ENCODE assay signal across 9 mouse cellular contexts in genomic region chr5:150597088-150597487, GRCm38 (mm10). TPM values are rescaled to one million over a fixed set of nuclear protein-coding genes. Genes with fewer than 3 reads are reported as not detected.
DNase-seq lines count a peak whose midpoint lies in the region; ATAC-seq and TF ChIP-seq lines count a peak whose summit lies in the region.
"Had no signal": no experiment of that assay in that cellular context is flagged by ENCODE, and none has a peak within 500 bp of the region (broad histone marks: within the 10 kb centered on the region; RNA-seq: fewer than 3 reads in every experiment).

Gene N4bp2l1 (minus strand): TSS chr5:150597188.

- no peak for TF ChIP-seq POLR2A in testis, adult 2 months (IDR thresholded peaks at IDR 0.05; ENCODE audit: control insufficient read depth, low read depth, low read length)
- no peak for TF ChIP-seq POLR2A in olfactory bulb, adult 2 months (IDR thresholded peaks at IDR 0.05; ENCODE audit: insufficient read depth, low read depth, low read length)

- no peak within 1 kb of the TSS for H3K4me3 ChIP-seq in forebrain, postnatal 0 days (ENCODE audit: low read depth, low read length)
- H3K4me3 ChIP-seq in forebrain, embryonic 11.5 days (ENCODE audit: low read depth, low read length): no peak within 1 kb of the TSS
- H3K4me3 ChIP-seq in testis, adult 2 months (ENCODE audit: control insufficient read depth, low read depth, low read length): no peak within 1 kb of the TSS
- H3K4me3 ChIP-seq in olfactory bulb, adult 2 months (ENCODE audit: insufficient read depth, low read depth, low read length): no peak within 1 kb of the TSS
- H3K4me3 ChIP-seq: heart, embryonic 12.5 days had no signal

- peaks cover 11% of the 10 kb centered on the region; the same call in 1 of the 2 replicates for H3K4me1 ChIP-seq in forebrain, postnatal 0 days (ENCODE audit: insufficient read depth)
- H3K4me1 ChIP-seq in forebrain, embryonic 11.5 days (replicated peaks; ENCODE audit: control insufficient read depth, insufficient read depth, low read length): peaks cover 11% of the 10 kb centered on the region; the same call in 1 of the 2 replicates
- H3K4me1 ChIP-seq in testis, adult 2 months (ENCODE audit: control insufficient read depth, insufficient read depth, low read length): peaks cover 10% of the 10 kb centered on the region
- H3K4me1 ChIP-seq in olfactory bulb, adult 2 months (ENCODE audit: control insufficient read depth, insufficient read depth, low read length): peaks cover 11% of the 10 kb centered on the region

- intact Hi-C loops in left cerebral cortex, postnatal 10 days (cut with DNase I): no loop called here
- intact Hi-C loops in gastrocnemius, postnatal 14 days (cut with DNase I; ENCODE audit: low total_unique reads): no loop called here

- H3K36me3 ChIP-seq in forebrain, postnatal 0 days (ENCODE audit: insufficient read depth): 0 out of 2 replicates have a peak, but pooled peaks cover 8% of the 10 kb centered on the region
- H3K36me3 ChIP-seq in forebrain, embryonic 11.5 days (ENCODE audit: control insufficient read depth, insufficient read depth, low read length): no peaks in the 10 kb centered on the region
- H3K36me3 ChIP-seq in testis, adult 2 months (ENCODE audit: control insufficient read depth, insufficient read depth, low read length): no peaks in the 10 kb centered on the region

- H3K27me3 ChIP-seq in forebrain, postnatal 0 days (ENCODE audit: insufficient read depth, low read length): 0 out of 2 replicates have a peak, but pooled peaks cover 3% of the 10 kb centered on the region
- peaks cover 18% of the 10 kb centered on the region for H3K27me3 ChIP-seq in forebrain, embryonic 11.5 days (ENCODE audit: control insufficient read depth, insufficient read depth, low read length)
- H3K27me3 ChIP-seq in testis, adult 2 months (ENCODE audit: control insufficient read depth, insufficient read depth, low read length): no peaks in the 10 kb centered on the region

- no peaks in the 10 kb centered on the region for H3K9me3 ChIP-seq in forebrain, postnatal 0 days (ENCODE audit: low read length)
- H3K9me3 ChIP-seq in forebrain, embryonic 11.5 days (ENCODE audit: control insufficient read depth, low read length): no peaks in the 10 kb centered on the region
- H3K9me3 ChIP-seq: heart, embryonic 12.5 days had no signal

- no peak within 1 kb of the TSS for H3K27ac ChIP-seq in forebrain, postnatal 0 days (ENCODE audit: low read depth, low read length)
- H3K27ac ChIP-seq in forebrain, embryonic 11.5 days (ENCODE audit: low read depth, low read length): no peak within 1 kb of the TSS
- H3K27ac ChIP-seq in testis, adult 2 months (ENCODE audit: control insufficient read depth, insufficient read depth, low read depth, low read length): no peak within 1 kb of the TSS
- H3K27ac ChIP-seq in olfactory bulb, adult 2 months (ENCODE audit: insufficient read depth, low read depth, low read length): no peak within 1 kb of the TSS

- no peak within 1 kb of the TSS for H3K9ac ChIP-seq in forebrain, postnatal 0 days
- H3K9ac ChIP-seq in forebrain, embryonic 11.5 days (ENCODE audit: low read length): no peak within 1 kb of the TSS
- H3K9ac ChIP-seq: heart, embryonic 12.5 days had no signal

- ATAC-seq in forebrain, postnatal 0 days: no peak
- no peak for ATAC-seq in forebrain, embryonic 11.5 days (replicated peaks; ENCODE audit: low FRiP score)
- no peak for ATAC-seq in cerebellum, adult (ENCODE audit: insufficient number of reproducible peaks, low FRiP score, low TSS enrichment)

- 84% methylated on average over 7 of the region's 7 CpGs for WGBS in forebrain, postnatal 0 days
- WGBS in forebrain, embryonic 11.5 days: 86% methylated on average over 7 of the region's 7 CpGs
- WGBS in olfactory bulb, adult 2 months: 91% methylated on average over 7 of the region's 7 CpGs

- H3K4me2 ChIP-seq in forebrain, postnatal 0 days (ENCODE audit: low read depth): no peak within 1 kb of the TSS
- H3K4me2 ChIP-seq in forebrain, embryonic 11.5 days (ENCODE audit: low read depth, low read length, severe bottlenecking): no peak within 1 kb of the TSS
- H3K4me2 ChIP-seq: heart, embryonic 12.5 days had no signal

- DNase-seq in forebrain, postnatal 0 days: no peak
- no peak for DNase-seq in forebrain, embryonic 11.5 days (ENCODE audit: low spot score)
- no peak for DNase-seq in testis, postnatal 10 days (ENCODE audit: low spot score)
- DNase-seq in left cerebral cortex, postnatal 10 days (ENCODE audit: extremely low spot score in 1 of 2, low spot score in 2 of 2): no peak
- DNase-seq in gastrocnemius, postnatal 14 days: no peak

- no peak for TF ChIP-seq CTCF in forebrain, postnatal 0 days (IDR thresholded peaks at IDR 0.05; ENCODE audit: low read depth)
- TF ChIP-seq CTCF in testis, adult 2 months (IDR thresholded peaks at IDR 0.05; ENCODE audit: control insufficient read depth, insufficient read depth, insufficient replicate concordance, low read depth, low read length): no peak
- no peak for TF ChIP-seq CTCF in olfactory bulb, adult 2 months (IDR thresholded peaks at IDR 0.05; ENCODE audit: insufficient read depth, low read depth, low read length)

RNA-seq across cellular contexts. Expression of gene N4bp2l1, which starts in this region (rescaled TPM):
- total RNA-seq in forebrain, postnatal 0 days (2014; rRNA removed): 15.9 and 27.4 TPM in 2 replicates
- polyA plus RNA-seq in forebrain, postnatal 0 days (2015; fragmentation: Nextera tagmentation; extraction: Ambion mirVana): 19.5 and 28.0 TPM in 2 replicates
- 3.2 and 3.3 TPM in 2 replicates for polyA plus RNA-seq in forebrain, embryonic 11.5 days (2014; fragmentation: Nextera tagmentation; extraction: Ambion mirVana)
- polyA plus RNA-seq in testis, adult 2 months (2012; rRNA removed): 9.6 and 12.8 TPM in 2 replicates
- total RNA-seq in left cerebral cortex, postnatal 10 days (2021): 10 to 100 TPM; 30.7 to 33.6 TPM
- 261 TPM in 1 of 2 replicates, not detected in the other for polyA plus RNA-seq in olfactory bulb, adult 2 months (2012; ENCODE audit: insufficient read depth, insufficient read length, low replicate concordance, missing spikeins)
- 1 to 10 TPM; 1.7 to 3.6 TPM for total RNA-seq in gastrocnemius, postnatal 14 days (2021)
